Mouse (Mus musculus): ENCODE measurements around the gene Grpr. TPM values are rescaled to one million over a fixed set of nuclear protein-coding genes. Genes with fewer than 3 reads are reported as not detected.
A peak's percentile ranks its signal among the peaks of the same experiment; 100 is the strongest.

Grpr gene
- polyA plus RNA-seq (2015; fragmentation: Nextera tagmentation; extraction: Ambion mirVana), result 0.21 and 0.36 TPM in 2 replicates

DNA sequence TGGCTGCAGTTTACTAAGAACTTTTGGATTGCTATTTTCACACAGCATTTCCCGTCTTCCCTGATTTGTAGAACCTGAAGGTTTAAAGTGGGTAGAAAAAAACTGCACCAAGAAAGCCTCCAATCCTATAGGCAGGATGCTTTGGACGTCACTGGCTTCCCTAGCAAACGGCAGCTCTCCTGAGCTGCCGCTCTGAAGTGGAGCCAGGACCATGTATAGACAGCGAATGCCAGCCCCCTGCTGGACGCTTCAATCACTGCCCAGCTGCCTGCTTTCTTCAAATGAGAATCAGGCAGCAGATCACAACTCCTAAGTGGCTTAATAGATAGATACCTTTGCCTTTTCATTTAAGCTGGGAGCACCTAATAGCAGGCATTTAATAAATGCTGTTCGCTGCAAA is at the start of gene Grpr:
Grpr (minus strand) TSS at position 12 of the 400 bp plus-strand sequence.
- Histone ChIP-seq H3K9me3 (replicated peaks) (no peaks in the 10 kb centered on the region), H3K4me1 (no peaks in the 10 kb centered on the region), H3K9ac (no peak within 1 kb of the TSS), H3K4me3 (replicated peaks) (no peak within 1 kb of the TSS), H3K4me2 (no peak within 1 kb of the TSS), H3K36me3 (no peaks in the 10 kb centered on the region), H3K27me3 (peaks cover 50% of the 10 kb centered on the region), H3K27ac (no peak within 1 kb of the TSS)
- 21% methylated on average over 7 of the region's 7 CpGs for WGBS
- ATAC-seq (replicated peaks; ENCODE audit: low FRiP score), result peak; percentile 95

DNA sequence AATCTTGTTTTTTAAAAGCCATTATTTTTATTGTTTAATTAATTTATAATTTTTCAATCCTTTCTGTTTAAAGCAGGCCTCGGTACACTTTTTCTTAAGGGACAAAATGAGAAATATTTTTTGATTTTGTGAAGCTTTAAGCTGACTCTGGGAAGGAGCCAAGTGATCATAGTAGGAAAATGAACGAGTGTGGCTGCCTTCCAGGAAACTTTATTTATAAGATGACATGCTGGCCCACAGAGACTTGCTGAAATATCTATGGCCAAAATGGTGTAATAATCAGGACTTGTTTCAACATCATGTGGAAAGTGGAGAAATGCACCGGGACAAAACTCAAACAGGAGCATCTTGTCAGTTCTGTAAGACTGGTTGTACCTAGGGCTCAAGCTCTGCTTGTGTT is 11.0 kb upstream of the Grpr start:
- 75% methylated on average over 3 of the region's 3 CpGs for WGBS
- peaks cover 23% of the 10 kb centered on the region; the same call in 1 of the 2 replicates for H3K27me3 ChIP-seq
- H3K9ac ChIP-seq, result no peak overlapping the region
- H3K4me3 ChIP-seq (replicated peaks), result no peak overlapping the region
- H3K36me3 ChIP-seq, result no peaks in the 10 kb centered on the region
- H3K4me2 ChIP-seq, result no peak overlapping the region
- H3K4me1 ChIP-seq, result no peaks in the 10 kb centered on the region
- no peaks in the 10 kb centered on the region for H3K9me3 ChIP-seq (replicated peaks)
- H3K27ac ChIP-seq, result no peak overlapping the region
- ATAC-seq (replicated peaks; ENCODE audit: low FRiP score), result no peak

DNA sequence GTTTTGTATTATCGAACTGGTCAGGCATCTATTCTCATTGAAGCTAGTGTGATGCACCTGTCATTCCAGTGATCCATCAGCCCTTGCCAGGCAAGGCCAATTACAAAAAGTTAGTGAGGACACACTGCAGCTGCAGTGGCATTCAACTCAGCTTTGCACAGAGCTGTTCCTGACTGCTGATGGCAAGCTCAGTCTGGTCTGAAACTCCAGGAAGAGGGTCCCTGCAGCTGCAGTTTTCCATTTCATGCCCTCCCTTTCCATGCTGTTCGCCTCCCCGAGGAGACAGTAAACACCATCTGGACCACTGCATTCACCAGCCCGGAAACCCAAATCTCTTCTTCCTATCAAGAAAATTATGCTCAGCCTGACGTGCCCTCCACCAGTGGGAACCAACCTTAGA is 2.4 kb downstream of the Grpr start:
- no peaks in the 10 kb centered on the region for H3K9me3 ChIP-seq (replicated peaks)
- H3K27ac ChIP-seq, result no peak overlapping the region
- WGBS, result 83% methylated on average over 5 of the region's 5 CpGs
- H3K36me3 ChIP-seq, result no peaks in the 10 kb centered on the region
- H3K9ac ChIP-seq, result no peak overlapping the region
- no peak overlapping the region for H3K4me2 ChIP-seq
- no peak overlapping the region for H3K4me3 ChIP-seq (replicated peaks)
- ATAC-seq (replicated peaks; ENCODE audit: low FRiP score), result no peak
- peaks cover 52% of the 10 kb centered on the region for H3K27me3 ChIP-seq
- H3K4me1 ChIP-seq, result no peaks in the 10 kb centered on the region

DNA sequence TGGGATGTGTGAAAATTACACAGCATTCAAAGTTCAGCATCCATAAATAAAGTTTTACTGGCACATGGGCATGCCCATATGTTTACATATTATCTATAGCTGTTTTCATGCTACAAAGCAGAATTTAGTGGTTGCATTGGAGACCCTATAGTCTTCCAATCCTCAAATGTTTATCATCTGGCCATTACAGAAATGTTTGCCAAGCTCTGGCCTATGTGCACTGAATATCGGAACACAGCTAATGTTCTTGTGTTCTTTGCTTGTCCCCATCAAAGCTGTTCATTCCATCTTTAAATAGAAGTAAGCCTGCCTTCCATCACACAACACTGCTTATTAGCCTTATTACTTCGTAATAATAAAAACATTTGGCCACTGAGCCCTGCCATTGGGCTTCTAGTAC is 16.6 kb downstream of the Grpr start:
- 61% methylated on average over 2 of the region's 2 CpGs for WGBS
- Histone ChIP-seq H3K9ac (no peak overlapping the region), H3K4me2 (no peak overlapping the region), H3K4me3 (replicated peaks) (no peak overlapping the region), H3K36me3 (no peaks in the 10 kb centered on the region), H3K27ac (no peak overlapping the region), H3K27me3 (peaks cover 42% of the 10 kb centered on the region), H3K4me1 (no peaks in the 10 kb centered on the region), H3K9me3 (replicated peaks) (no peaks in the 10 kb centered on the region)
- no peak for ATAC-seq (replicated peaks; ENCODE audit: low FRiP score)

DNA sequence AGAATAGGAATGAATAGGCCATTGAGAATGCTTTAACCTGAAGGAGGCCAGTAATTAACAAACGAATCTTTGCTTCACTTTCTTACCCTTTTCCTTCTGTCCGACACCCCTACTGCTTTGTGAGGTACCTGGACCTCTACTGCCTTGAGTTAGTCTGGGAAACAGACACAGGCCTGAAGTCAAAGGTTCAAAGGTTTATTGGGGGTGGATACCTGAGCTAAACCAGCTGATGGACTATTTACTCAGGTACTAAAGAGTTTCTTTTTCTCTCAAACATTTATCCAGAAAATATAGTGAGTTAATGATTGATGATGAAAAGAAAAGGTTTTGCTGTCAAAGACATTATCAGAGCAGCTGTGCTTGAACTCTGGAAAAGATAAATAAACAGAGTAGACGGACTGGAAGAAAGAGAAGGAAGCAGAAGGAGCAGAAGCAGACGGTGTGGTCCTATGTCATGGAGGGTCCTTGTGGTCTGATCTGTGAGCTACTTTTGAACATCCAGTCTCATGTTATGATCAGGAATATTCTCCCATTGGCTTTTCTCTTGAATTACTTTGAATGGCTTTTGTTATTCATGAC is 30.4 kb downstream of the Grpr start:
- Histone ChIP-seq H3K36me3 (no peaks in the 10 kb centered on the region), H3K9ac (no peak overlapping the region), H3K4me2 (no peak overlapping the region), H3K27me3 (peaks cover 41% of the 10 kb centered on the region), H3K4me1 (no peaks in the 10 kb centered on the region), H3K27ac (no peak overlapping the region), H3K4me3 (replicated peaks) (no peak overlapping the region), H3K9me3 (replicated peaks) (no peaks in the 10 kb centered on the region)
- no peak for ATAC-seq (replicated peaks; ENCODE audit: low FRiP score)
- 63% methylated on average over 4 of the region's 4 CpGs for WGBS

DNA sequence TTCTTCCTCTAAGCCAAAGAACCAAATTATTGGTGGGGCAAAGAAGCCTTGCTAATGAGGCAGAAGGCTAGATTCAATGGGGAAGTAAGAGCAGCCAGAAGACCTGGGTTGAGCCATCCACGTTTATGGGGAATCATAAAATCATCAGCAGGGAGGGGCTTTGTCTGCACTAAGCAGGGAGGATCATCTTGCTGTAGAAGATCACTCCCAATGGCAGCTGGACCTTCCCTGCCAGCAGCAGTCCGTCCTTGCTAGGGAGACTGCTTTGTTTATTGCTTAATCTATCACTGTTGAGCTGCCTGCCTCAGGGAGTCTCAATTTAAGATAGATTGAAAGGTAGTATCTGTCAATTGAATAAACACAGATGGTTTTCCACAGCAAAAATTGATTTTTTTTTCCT is 37.7 kb downstream of the Grpr start:
- no peaks in the 10 kb centered on the region for H3K36me3 ChIP-seq
- WGBS, result 22% methylated on average over 2 of the region's 2 CpGs
- no peak overlapping the region for H3K27ac ChIP-seq
- no peak overlapping the region for H3K9ac ChIP-seq
- H3K9me3 ChIP-seq (replicated peaks), result no peaks in the 10 kb centered on the region
- no peak for ATAC-seq (replicated peaks; ENCODE audit: low FRiP score)
- H3K4me1 ChIP-seq, result no peaks in the 10 kb centered on the region
- peaks cover 38% of the 10 kb centered on the region for H3K27me3 ChIP-seq
- no peak overlapping the region for H3K4me3 ChIP-seq (replicated peaks)
- H3K4me2 ChIP-seq, result no peak overlapping the region

DNA sequence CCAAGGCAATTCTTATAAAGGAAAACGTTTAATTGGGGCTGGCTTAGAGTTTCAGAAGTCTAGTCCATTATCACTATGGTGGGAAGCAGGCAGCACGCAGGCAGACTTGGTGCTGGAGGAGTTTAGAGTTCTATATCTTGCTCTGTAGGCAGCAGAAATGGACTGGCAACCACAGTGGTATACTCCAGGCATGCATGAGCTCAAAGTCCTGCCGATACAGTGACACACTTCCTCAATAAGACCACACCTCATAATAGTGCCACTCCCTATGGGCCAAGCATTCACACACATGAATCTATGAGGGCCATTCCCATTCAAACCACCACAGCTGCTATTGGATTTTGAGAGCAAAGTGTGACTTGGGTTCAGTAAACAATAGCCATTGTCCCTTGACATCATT is 47.4 kb downstream of the Grpr start:
- H3K27me3 ChIP-seq, result peaks cover 3% of the 10 kb centered on the region; the same call in 1 of the 2 replicates
- H3K4me2 ChIP-seq, result no peak overlapping the region
- ATAC-seq (replicated peaks; ENCODE audit: low FRiP score), result no peak
- no peaks in the 10 kb centered on the region for H3K9me3 ChIP-seq (replicated peaks)
- no peaks in the 10 kb centered on the region for H3K36me3 ChIP-seq
- WGBS, result 72% methylated on average over 3 of the region's 3 CpGs
- no peak overlapping the region for H3K9ac ChIP-seq
- no peak overlapping the region for H3K4me3 ChIP-seq (replicated peaks)
- no peak overlapping the region for H3K27ac ChIP-seq
- H3K4me1 ChIP-seq, result no peaks in the 10 kb centered on the region

Other genes starting within 250 kb of the Grpr start
- gene Rnf138rt1, start 211.7 kb upstream of the Grpr start, polyA plus RNA-seq (2015; fragmentation: Nextera tagmentation; extraction: Ambion mirVana), result 0.14 TPM in 1 of 2 replicates, not detected in the other